Mouse (Mus musculus) cortical plate, adult 2 months (tissue): ENCODE data around the gene Arhgap29. TPM values are rescaled to one million over a fixed set of nuclear protein-coding genes. Genes with fewer than 3 reads are reported as not detected.
A peak's percentile ranks its signal among the peaks of the same experiment; 100 is the strongest.

Source experiments
- H3K27ac ChIP-seq: fragments of 200-500 bp; 2 replicates; pipeline ENCODE4 v1.5.1; 2012; ENCODE audit warnings: low read length, control low read depth, inconsistent platforms; ENCODE audit not compliant: insufficient read depth
- H3K4me1 ChIP-seq: fragments of 200-500 bp; 2 replicates; pipeline ENCODE4 v1.6.1; 2011; ENCODE audit warnings: low read length; ENCODE audit not compliant: control insufficient read depth, insufficient read depth
- H3K4me3 ChIP-seq: fragments of 200-500 bp; 2 replicates; pipeline ENCODE4 v1.5.1; 2011; ENCODE audit warnings: mild to moderate bottlenecking, low read length, control low read depth; ENCODE audit not compliant: insufficient read depth
- CTCF ChIP-seq: fragments of 200-500 bp; IDR thresholded peaks from 2 replicates; pipeline ENCODE4 v1.5.1; 2011; ENCODE audit warnings: mild to moderate bottlenecking, control low read depth, low read length; ENCODE audit not compliant: insufficient read depth; ENCODE audit errors: extremely low read depth
- POLR2A ChIP-seq: fragments of 200-500 bp; IDR thresholded peaks from 2 replicates; pipeline ENCODE4 v1.6.1; 2011; ENCODE audit warnings: mild to moderate bottlenecking, low read length, control low read depth; ENCODE audit not compliant: insufficient read depth; ENCODE audit errors: extremely low read depth
- polyA plus RNA-seq: library from polyadenylated mRNA; depleted of rRNA; stranded (reverse); fragments of >200 nt; gene quantifications from 2 replicates; pipeline ENCODE4 v1.2.3, GENCODE M21; 2012

The Arhgap29 gene
- polyA plus RNA-seq, 1 experiment: 16.8 TPM

GRCm38 (mm10) chr3:121956789-121957188 is 4.4 kb downstream of the Arhgap29 start:
- no peaks in the 10 kb centered on the region; the same call in 1 of the 2 replicates for H3K4me1 ChIP-seq
- H3K27ac ChIP-seq: no peak overlapping the region
- H3K4me3 ChIP-seq: no peak overlapping the region
- 0 out of 2 replicates have a peak, but pooled peaks have one; percentile 7 for TF ChIP-seq CTCF
- no peak for TF ChIP-seq POLR2A

- no peaks in the 10 kb centered on the region; the same call in 1 of the 2 replicates for H3K4me1 ChIP-seq
- no peak for TF ChIP-seq CTCF
- TF ChIP-seq POLR2A: no peak
- no peak overlapping the region for H3K4me3 ChIP-seq
- no peak overlapping the region for H3K27ac ChIP-seq
Observed at GRCm38 (mm10) chr3:121957606-121958344, 5.4 kb downstream of the Arhgap29 start.

GRCm38 (mm10) chr3:121964173-121964572 is 11.8 kb downstream of the Arhgap29 start:
- Histone ChIP-seq H3K27ac (no peak overlapping the region), H3K4me1 (peaks cover 1% of the 10 kb centered on the region; the same call in 1 of the 2 replicates), H3K4me3 (no peak overlapping the region)
- TF ChIP-seq CTCF (peak; percentile 63), POLR2A (no peak)

- TF ChIP-seq CTCF (no peak), POLR2A (peak; percentile 80)
- Histone ChIP-seq H3K4me1 (peaks cover 1% of the 10 kb centered on the region; the same call in 1 of the 2 replicates), H3K4me3 (peak overlapping the region; percentile 68), H3K27ac (no peak overlapping the region)
Observed at GRCm38 (mm10) chr3:121967681-121968476, 15.5 kb downstream of the Arhgap29 start.

GRCm38 (mm10) chr3:121968621-121969020 is 16.3 kb downstream of the Arhgap29 start:
- no peak for TF ChIP-seq CTCF
- TF ChIP-seq POLR2A: no peak
- Histone ChIP-seq H3K4me1 (peaks cover 1% of the 10 kb centered on the region; the same call in 1 of the 2 replicates), H3K27ac (no peak overlapping the region), H3K4me3 (peak overlapping the region; percentile 68)

GRCm38 (mm10) chr3:121969451-121969850 is 17.1 kb downstream of the Arhgap29 start:
- no peak for TF ChIP-seq POLR2A
- TF ChIP-seq CTCF: no peak
- H3K4me3 ChIP-seq: no peak overlapping the region
- peaks cover 1% of the 10 kb centered on the region; the same call in 1 of the 2 replicates for H3K4me1 ChIP-seq
- no peak overlapping the region for H3K27ac ChIP-seq

GRCm38 (mm10) chr3:121973761-121974160 is 21.4 kb downstream of the Arhgap29 start:
- H3K4me3 ChIP-seq: no peak overlapping the region
- H3K27ac ChIP-seq: no peak overlapping the region
- no peak for TF ChIP-seq POLR2A
- no peak for TF ChIP-seq CTCF
- no peaks in the 10 kb centered on the region for H3K4me1 ChIP-seq

- TF ChIP-seq CTCF: no peak
- no peak for TF ChIP-seq POLR2A
- no peak overlapping the region for H3K27ac ChIP-seq
- H3K4me1 ChIP-seq: no peaks in the 10 kb centered on the region
- H3K4me3 ChIP-seq: no peak overlapping the region
Observed at GRCm38 (mm10) chr3:121975381-121975780, 23.0 kb downstream of the Arhgap29 start.

GRCm38 (mm10) chr3:121981306-121981705 is 29.0 kb downstream of the Arhgap29 start:
- Histone ChIP-seq H3K4me1 (no peaks in the 10 kb centered on the region), H3K27ac (no peak overlapping the region), H3K4me3 (no peak overlapping the region)
- TF ChIP-seq POLR2A (no peak), CTCF (no peak)
